Mouse (Mus musculus) MEL (cell line): Measurements from ENCODE around the gene Nrxn3. TPM values are rescaled to one million over a fixed set of nuclear protein-coding genes. Genes with fewer than 3 reads are reported as not detected.

Source experiments
- DNase-seq: peaks from one replicate; pipeline ENCODE4 v3.0.0; 2011; ENCODE audit warnings: low read depth, low spot score
- H3K27ac ChIP-seq: 2 replicates; pipeline ENCODE4 v1.5.1; 2012; ENCODE audit warnings: low read depth, mild to moderate bottlenecking, control low read depth, low read length, moderate library complexity; ENCODE audit not compliant: control insufficient read depth
- H3K27me3 ChIP-seq, 2 experiments: fragments of 150-350 bp in 1 of 2; sonication (generic) in 1 of 2; 2 replicates each; pipeline ENCODE4 v1.6.1; 2012; ENCODE audit warnings: low read length in 2 of 2, mild to moderate bottlenecking in 2 of 2, improper control_type of control experiment in 1 of 2, moderate library complexity in 1 of 2; ENCODE audit not compliant: insufficient read depth in 2 of 2, control insufficient read depth in 1 of 2
- H3K36me3 ChIP-seq, 2 experiments: 2 replicates each; pipeline ENCODE4 v1.6.1; 2012 to 2014; ENCODE audit warnings: low read length in 2 of 2, improper control_type of control experiment in 1 of 2, inconsistent platforms in 1 of 2, mild to moderate bottlenecking in 1 of 2; ENCODE audit not compliant: insufficient read depth in 2 of 2, control insufficient read depth in 1 of 2
- H3K4me1 ChIP-seq, 2 experiments: fragments of 150-350 bp in 1 of 2; sonication (generic) in 1 of 2; 2 replicates each; pipeline ENCODE4 v1.6.1; 2012; ENCODE audit warnings: low read length in 2 of 2, improper control_type of control experiment in 1 of 2, mild to moderate bottlenecking in 1 of 2; ENCODE audit not compliant: insufficient read depth in 2 of 2, control insufficient read depth in 1 of 2
- H3K4me3 ChIP-seq, 2 experiments: fragments of 150-350 bp in 1 of 2; sonication (generic) in 1 of 2; 2 replicates each; pipeline ENCODE4 v1.5.1; 2012; ENCODE audit warnings: low read depth in 2 of 2, low read length in 2 of 2, mild to moderate bottlenecking in 2 of 2, moderate library complexity in 2 of 2, control low read depth in 1 of 2, improper control_type of control experiment in 1 of 2; ENCODE audit not compliant: control insufficient read depth in 1 of 2, insufficient read depth in 1 of 2
- H3K79me2 ChIP-seq: 2 replicates; pipeline ENCODE4 v1.6.1; 2012; ENCODE audit warnings: mild to moderate bottlenecking, low read length, moderate library complexity; ENCODE audit not compliant: control insufficient read depth, poor library complexity, insufficient read depth
- H3K9ac ChIP-seq: 2 replicates; pipeline ENCODE4 v1.6.1; 2012; ENCODE audit warnings: low read depth, mild to moderate bottlenecking, control low read depth, low read length, moderate library complexity; ENCODE audit not compliant: control insufficient read depth, poor library complexity, severe bottlenecking
- H3K9me3 ChIP-seq: fragments of 150-350 bp; sonication (generic); replicated peaks from 2 replicates; pipeline ENCODE4 v1.6.1; 2012; ENCODE audit warnings: mild to moderate bottlenecking, low read length, improper control_type of control experiment, moderate library complexity; ENCODE audit not compliant: insufficient read depth
- BHLHE40 ChIP-seq: IDR thresholded peaks from 2 replicates; pipeline ENCODE4 v1.6.1; 2012; ENCODE audit warnings: low read depth, mild to moderate bottlenecking, inconsistent platforms, low read length, improper control_type of control experiment, borderline replicate concordance
- CHD2 ChIP-seq: IDR thresholded peaks from 2 replicates; pipeline ENCODE4 v1.6.1; 2011; ENCODE audit warnings: low read length, improper control_type of control experiment
- E2F4 ChIP-seq: IDR thresholded peaks from 2 replicates; pipeline ENCODE4 v1.6.1; 2011; ENCODE audit warnings: low read depth, low read length, improper control_type of control experiment, borderline replicate concordance
- ETS1 ChIP-seq: IDR thresholded peaks from 2 replicates; pipeline ENCODE4 v1.6.1; 2012; ENCODE audit warnings: low read depth, mild to moderate bottlenecking, inconsistent platforms, low read length, improper control_type of control experiment, moderate library complexity
- GATA1 ChIP-seq: IDR thresholded peaks from 2 replicates; pipeline ENCODE4 v1.6.1; 2011; ENCODE audit warnings: low read depth, low read length, improper control_type of control experiment
- KAT2A ChIP-seq: conservative IDR thresholded peaks from 2 replicates; pipeline ENCODE4 v1.6.1; 2012; ENCODE audit warnings: low read depth, low read length, improper control_type of control experiment, inconsistent platforms
- MAFK ChIP-seq: IDR thresholded peaks from 2 replicates; pipeline ENCODE4 v1.6.1; 2011; ENCODE audit warnings: low read depth, mild to moderate bottlenecking, low read length, improper control_type of control experiment, borderline replicate concordance
- MAZ ChIP-seq: IDR thresholded peaks from 2 replicates; pipeline ENCODE4 v1.6.1; 2012; ENCODE audit warnings: low read depth, mild to moderate bottlenecking, inconsistent platforms, low read length, improper control_type of control experiment
- MEF2A ChIP-seq: IDR thresholded peaks from 2 replicates; pipeline ENCODE4 v1.6.1; 2014; ENCODE audit warnings: low read depth, mild to moderate bottlenecking, inconsistent platforms, low read length, improper control_type of control experiment; ENCODE audit not compliant: poor library complexity, insufficient replicate concordance, severe bottlenecking; ENCODE audit errors: extremely low read depth
- MYB ChIP-seq: IDR thresholded peaks from 2 replicates; pipeline ENCODE4 v1.6.1; 2011; ENCODE audit warnings: mild to moderate bottlenecking, low read depth, low read length, improper control_type of control experiment
- MYC ChIP-seq: IDR thresholded peaks from 2 replicates; pipeline ENCODE4 v1.6.1; 2011; ENCODE audit warnings: low read depth, mild to moderate bottlenecking, low read length, improper control_type of control experiment, moderate library complexity
- POLR2AphosphoS2 ChIP-seq: IDR thresholded peaks from 2 replicates; pipeline ENCODE4 v1.6.1; 2011; ENCODE audit warnings: low read length, improper control_type of control experiment
- POLR2AphosphoS5 ChIP-seq: IDR thresholded peaks from 2 replicates; pipeline ENCODE4 v1.6.1; 2012; ENCODE audit warnings: low read depth, borderline replicate concordance, mild to moderate bottlenecking, inconsistent platforms, low read length, moderate library complexity, mixed read lengths
- RCOR1 ChIP-seq: IDR thresholded peaks from 2 replicates; pipeline ENCODE4 v1.6.1; 2012; ENCODE audit warnings: low read depth, mild to moderate bottlenecking, inconsistent platforms, low read length, improper control_type of control experiment
- TAL1 ChIP-seq: IDR thresholded peaks from 2 replicates; pipeline ENCODE4 v1.6.1; 2012; ENCODE audit warnings: mild to moderate bottlenecking, inconsistent platforms, low read length, moderate library complexity, mixed read lengths
- TBP ChIP-seq: IDR thresholded peaks from 2 replicates; pipeline ENCODE4 v1.8.0; 2011; ENCODE audit warnings: low read depth, low read length, improper control_type of control experiment
- TCF12 ChIP-seq: IDR thresholded peaks from 2 replicates; pipeline ENCODE4 v1.6.1; 2014; ENCODE audit warnings: low read depth, mild to moderate bottlenecking, inconsistent platforms, low read length, improper control_type of control experiment, moderate library complexity
- UBTF ChIP-seq: IDR thresholded peaks from 2 replicates; pipeline ENCODE4 v1.6.1; 2012; ENCODE audit warnings: low read depth, mild to moderate bottlenecking, inconsistent platforms, low read length, improper control_type of control experiment, moderate library complexity, borderline replicate concordance; ENCODE audit not compliant: insufficient read depth
- USF1 ChIP-seq: IDR thresholded peaks from 2 replicates; pipeline ENCODE4 v1.6.1; 2014; ENCODE audit warnings: low read depth, mild to moderate bottlenecking, inconsistent platforms, low read length, improper control_type of control experiment, moderate library complexity
- ZMIZ1 ChIP-seq: IDR thresholded peaks from 2 replicates; pipeline ENCODE4 v1.6.1; 2012; ENCODE audit warnings: low read depth, mild to moderate bottlenecking, inconsistent platforms, low read length, improper control_type of control experiment, moderate library complexity
- polyA plus RNA-seq, 2 experiments: library from polyadenylated mRNA; stranded (reverse) in 1 of 2; unstranded in 1 of 2; fragments of >175 nt in 1 of 2; fragments of >200 nt in 1 of 2; gene quantifications; 2 replicates each; pipeline versions ENCODE4 v1.2.1 to v1.2.4; 2012; ENCODE audit warnings: low replicate concordance in 2 of 2, low read depth in 1 of 2; ENCODE audit not compliant: insufficient read length in 2 of 2, insufficient read depth in 1 of 2, missing spikeins in 1 of 2
- total RNA-seq: library from RNA; depleted of rRNA; stranded (reverse); fragments of 300-350 nt; gene quantifications from 2 replicates; pipeline ENCODE4 v1.2.3, GENCODE M21; 2012

Nrxn3 gene
- total and polyA plus RNA-seq, 3 experiments = not detected

DNA sequence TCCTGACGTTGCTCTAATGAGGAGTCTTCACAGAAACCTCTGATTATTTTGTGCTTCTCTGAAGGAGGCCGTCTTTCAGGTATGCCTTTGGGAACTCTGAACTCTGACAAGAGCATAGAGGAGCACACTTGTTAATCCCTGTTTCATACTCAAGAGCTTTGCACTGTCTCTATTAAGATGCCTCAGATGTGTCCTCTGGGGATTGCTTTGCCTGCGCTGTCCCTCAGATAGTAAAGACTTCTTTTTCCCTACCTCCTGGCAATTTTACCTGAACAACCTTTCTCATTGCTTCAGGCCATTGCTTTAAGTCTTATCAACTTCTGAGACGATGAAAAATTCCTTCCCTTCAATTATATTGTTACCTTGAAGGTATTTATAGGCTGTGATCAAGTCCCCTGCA lies 1272.7 kb downstream of the Nrxn3 start:
- no peaks in the 10 kb centered on the region for H3K27me3 ChIP-seq
- H3K79me2 ChIP-seq = no peaks in the 10 kb centered on the region
- TF ChIP-seq RCOR1 (no peak), E2F4 (no peak), BHLHE40 (no peak), KAT2A (no peak), MYB (no peak), POLR2AphosphoS2 (no peak), TBP (no peak), GATA1 (no peak), USF1 (no peak), CHD2 (no peak), MAZ (no peak)
- H3K9ac ChIP-seq = no peak overlapping the region
- H3K36me3 ChIP-seq = no peaks in the 10 kb centered on the region
- no peaks in the 10 kb centered on the region for H3K9me3 ChIP-seq
- DNase-seq = no peak
- H3K27ac ChIP-seq = no peak overlapping the region
- no peak overlapping the region for H3K4me3 ChIP-seq
- no peaks in the 10 kb centered on the region for H3K4me1 ChIP-seq

DNA sequence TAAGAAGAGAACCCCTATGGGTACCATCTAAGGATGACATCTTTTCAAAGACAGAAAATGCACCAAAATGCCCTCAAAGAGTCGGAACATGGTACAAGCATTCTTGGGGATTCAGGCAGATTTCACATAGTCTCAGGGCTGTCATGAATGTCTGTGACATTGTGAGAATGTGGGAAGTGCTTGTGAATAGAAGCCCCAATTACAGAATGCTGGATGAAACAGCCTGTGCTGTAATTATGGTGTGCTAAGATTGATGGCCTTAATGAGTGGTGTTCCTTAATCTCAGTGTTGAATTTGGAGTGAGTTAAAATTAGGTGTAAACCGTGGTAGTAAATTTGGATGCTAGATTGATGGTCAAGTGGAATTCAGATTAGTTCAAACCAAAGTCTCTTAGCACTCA lies 1287.6 kb downstream of the Nrxn3 start:
- Histone ChIP-seq H3K4me1 (no peaks in the 10 kb centered on the region), H3K79me2 (no peaks in the 10 kb centered on the region), H3K27ac (no peak overlapping the region), H3K4me3 (no peak overlapping the region), H3K9ac (no peak overlapping the region), H3K27me3 (no peaks in the 10 kb centered on the region), H3K36me3 (no peaks in the 10 kb centered on the region), H3K9me3 (no peaks in the 10 kb centered on the region)
- no peak for TF ChIP-seq POLR2AphosphoS5
- no peak for TF ChIP-seq MYC
- TF ChIP-seq GATA1 = no peak
- DNase-seq = no peak

DNA sequence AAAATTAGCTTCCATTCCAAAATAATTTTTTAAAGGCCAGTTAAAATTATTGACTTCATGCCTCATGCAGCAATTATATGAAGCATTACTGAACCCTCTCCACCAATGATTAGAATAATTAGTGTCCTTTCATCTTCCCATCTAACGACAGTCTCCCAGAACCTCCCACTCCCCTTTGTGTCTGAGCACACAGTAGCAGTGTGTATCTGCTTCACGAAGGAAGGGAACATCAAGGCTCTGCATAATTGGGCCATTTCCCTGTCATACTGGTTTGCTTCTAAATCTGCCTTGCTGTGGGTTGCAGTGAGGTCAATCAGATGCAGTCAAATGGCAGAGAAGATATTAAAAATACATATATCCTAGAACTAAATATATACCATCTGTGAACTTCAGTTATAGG lies 1291.3 kb downstream of the Nrxn3 start:
- H3K36me3 ChIP-seq = no peaks in the 10 kb centered on the region
- no peak for TF ChIP-seq UBTF
- TF ChIP-seq ZMIZ1 = no peak
- no peak for TF ChIP-seq ETS1
- TF ChIP-seq MYC = no peak
- no peak for TF ChIP-seq TAL1
- no peak for TF ChIP-seq MYB
- TF ChIP-seq MAFK = no peak
- no peak for TF ChIP-seq TCF12
- no peak for TF ChIP-seq MAZ
- no peak for TF ChIP-seq POLR2AphosphoS2
- TF ChIP-seq MEF2A = no peak
- TF ChIP-seq, all 39 proteins: peak for 0
- no peak overlapping the region for H3K4me3 ChIP-seq
- no peaks in the 10 kb centered on the region for H3K79me2 ChIP-seq
- H3K9ac ChIP-seq = no peak overlapping the region
- H3K27me3 ChIP-seq = no peaks in the 10 kb centered on the region
- H3K9me3 ChIP-seq = no peaks in the 10 kb centered on the region
- H3K4me1 ChIP-seq = no peaks in the 10 kb centered on the region
- no peak for DNase-seq
- no peak overlapping the region for H3K27ac ChIP-seq
